Mouse (Mus musculus): ENCODE data around the gene Olfr1247. TPM values are rescaled to one million over a fixed set of nuclear protein-coding genes. Genes with fewer than 3 reads are reported as not detected.
"Not testable (repeated sequence)": the region's sequence is repeated elsewhere in the genome, so short reads cannot be mapped to it uniquely, and the experiment has no call there.

The Olfr1247 gene
- polyA plus RNA-seq, 2 experiments, result not detected

DNA sequence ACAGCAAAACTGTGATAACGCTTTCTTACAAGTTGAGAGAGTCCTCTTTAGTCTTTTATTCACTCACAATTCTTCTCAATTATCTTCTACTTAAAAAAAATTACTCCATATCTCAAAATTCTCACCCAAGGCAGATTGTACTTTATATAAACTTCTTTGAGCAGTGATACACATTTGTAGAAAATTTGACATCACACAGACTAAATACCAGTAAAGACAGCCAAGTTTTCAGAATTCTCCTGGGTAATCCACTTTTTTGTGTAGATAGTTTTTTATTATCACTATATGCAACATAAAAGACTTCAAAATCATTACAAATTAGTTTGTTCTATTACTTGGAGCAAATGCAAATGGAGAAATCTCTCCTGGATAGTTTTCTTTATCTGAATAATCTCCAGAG, 35.6 kb downstream of the Olfr1247 start, which contains the start of gene Olfr1245:
Gene Olfr1245, minus strand, starts transcription at position 101 of the 400 bp plus-strand sequence.
- WGBS (ENCODE audit: insufficient replicate concordance), result 45% methylated on average over 1 of the region's 1 CpGs
- Histone ChIP-seq H3K4me1 (replicated peaks; ENCODE audit: control insufficient read depth in 2 of 2, insufficient read depth in 2 of 2, low read length in 1 of 2) (no peaks in the 10 kb centered on the region), H3K36me3 (replicated peaks; ENCODE audit: control insufficient read depth, insufficient read depth, low read depth) (no peaks in the 10 kb centered on the region), H3K27me3 (ENCODE audit: control insufficient read depth, insufficient read depth, low read length) (no peaks in the 10 kb centered on the region), H3K4me2 (ENCODE audit: low read depth) (no peak within 1 kb of the TSS), H3K27ac (no peak within 1 kb of the TSS), H3K9me3 (ENCODE audit: control insufficient read depth, low read length) (no peaks in the 10 kb centered on the region), H3K9ac (replicated peaks) (no peak within 1 kb of the TSS), H3K4me3 (ENCODE audit: insufficient read depth in 1 of 2, low read depth in 2 of 2, low read length in 2 of 2) (no peak within 1 kb of the TSS)
- DNase-seq (ENCODE audit: low read depth in 3 of 3, low spot score in 3 of 3) (no peak), ATAC-seq (ENCODE audit: insufficient read depth) (no peak)
- TF ChIP-seq EP300 (IDR thresholded peaks at IDR 0.05; ENCODE audit: low read depth) (no peak), CTCF (IDR thresholded peaks at IDR 0.05; ENCODE audit: low read depth) (no peak)

DNA sequence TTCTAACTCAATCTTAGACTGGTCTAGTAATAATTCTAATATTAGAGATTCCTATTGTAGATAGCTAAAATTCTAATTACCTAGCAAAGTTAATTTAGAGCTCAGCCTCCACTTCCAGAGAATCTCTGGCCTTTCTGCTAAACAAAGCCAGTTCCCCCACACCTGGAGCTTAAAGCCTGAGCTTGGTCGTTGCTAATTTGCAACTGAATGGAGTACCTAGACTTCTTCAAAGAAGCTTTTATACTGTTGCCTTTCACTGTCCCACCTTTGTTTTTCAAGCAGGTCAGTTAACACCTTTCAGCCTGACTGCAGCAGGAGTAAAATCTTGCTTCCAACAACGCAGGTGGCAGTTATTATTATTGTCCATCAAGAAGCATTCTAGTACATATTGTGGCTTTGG, 51.2 kb downstream of the Olfr1247 start:
- H3K27me3 ChIP-seq (ENCODE audit: control insufficient read depth, insufficient read depth, low read length); H3K36me3 ChIP-seq (replicated peaks; ENCODE audit: control insufficient read depth, insufficient read depth, low read depth); ATAC-seq (ENCODE audit: insufficient read depth); H3K4me1 ChIP-seq (replicated peaks; ENCODE audit: control insufficient read depth in 2 of 2, insufficient read depth in 2 of 2, low read length in 1 of 2); H3K4me2 ChIP-seq (ENCODE audit: low read depth); H3K27ac ChIP-seq; H3K9ac ChIP-seq (replicated peaks); H3K4me3 ChIP-seq (ENCODE audit: insufficient read depth in 1 of 2, low read depth in 2 of 2, low read length in 2 of 2); DNase-seq (ENCODE audit: low read depth in 3 of 3, low spot score in 3 of 3); H3K9me3 ChIP-seq (ENCODE audit: control insufficient read depth, low read length): not testable (repeated sequence)
- 46% methylated on average over 2 of the region's 2 CpGs for WGBS (ENCODE audit: insufficient replicate concordance)

Other genes starting within 250 kb of the Olfr1247 start
- not detected in 2 replicates for gene Olfr1234, start 249.3 kb downstream of the Olfr1247 start, polyA plus RNA-seq (2012; rRNA removed)
- not detected in 2 replicates for gene Olfr1234, start 249.3 kb downstream of the Olfr1247 start, polyA plus RNA-seq (2014; fragmentation: Nextera tagmentation; extraction: Ambion mirVana)
- not detected in 2 replicates for gene Olfr1238, start 204.5 kb downstream of the Olfr1247 start, polyA plus RNA-seq (2012; rRNA removed)
- gene Olfr1238, start 204.5 kb downstream of the Olfr1247 start, polyA plus RNA-seq (2014; fragmentation: Nextera tagmentation; extraction: Ambion mirVana), result not detected in 2 replicates
- not detected in 2 replicates for gene Olfr1239, start 193.7 kb downstream of the Olfr1247 start, polyA plus RNA-seq (2012; rRNA removed)
- gene Olfr1239, start 193.7 kb downstream of the Olfr1247 start, polyA plus RNA-seq (2014; fragmentation: Nextera tagmentation; extraction: Ambion mirVana), result not detected in 2 replicates
- gene Olfr1240, start 171.1 kb downstream of the Olfr1247 start, polyA plus RNA-seq (2012; rRNA removed), result not detected in 2 replicates
- not detected in 2 replicates for gene Olfr1240, start 171.1 kb downstream of the Olfr1247 start, polyA plus RNA-seq (2014; fragmentation: Nextera tagmentation; extraction: Ambion mirVana)
- gene Olfr1241, start 127.0 kb downstream of the Olfr1247 start, polyA plus RNA-seq (2012; rRNA removed), result not detected in 2 replicates
- gene Olfr1241, start 127.0 kb downstream of the Olfr1247 start, polyA plus RNA-seq (2014; fragmentation: Nextera tagmentation; extraction: Ambion mirVana), result not detected in 2 replicates
- not detected in 2 replicates for gene Olfr1242, start 115.8 kb downstream of the Olfr1247 start, polyA plus RNA-seq (2012; rRNA removed)
- gene Olfr1242, start 115.8 kb downstream of the Olfr1247 start, polyA plus RNA-seq (2014; fragmentation: Nextera tagmentation; extraction: Ambion mirVana), result not detected in 2 replicates
- gene Olfr1243, start 82.6 kb downstream of the Olfr1247 start, polyA plus RNA-seq (2012; rRNA removed), result not detected in 2 replicates
- gene Olfr1243, start 82.6 kb downstream of the Olfr1247 start, polyA plus RNA-seq (2014; fragmentation: Nextera tagmentation; extraction: Ambion mirVana), result not detected in 2 replicates
- not detected in 2 replicates for gene Olfr1245, start 35.7 kb downstream of the Olfr1247 start, polyA plus RNA-seq (2012; rRNA removed)
- not detected in 2 replicates for gene Olfr1245, start 35.7 kb downstream of the Olfr1247 start, polyA plus RNA-seq (2014; fragmentation: Nextera tagmentation; extraction: Ambion mirVana)
- not detected in 2 replicates for gene Olfr1246, start 21.0 kb downstream of the Olfr1247 start, polyA plus RNA-seq (2012; rRNA removed)
- not detected in 2 replicates for gene Olfr1246, start 21.0 kb downstream of the Olfr1247 start, polyA plus RNA-seq (2014; fragmentation: Nextera tagmentation; extraction: Ambion mirVana)
- gene Olfr1248, start 4.1 kb upstream of the Olfr1247 start, polyA plus RNA-seq (2012; rRNA removed), result not detected in 2 replicates
- gene Olfr1248, start 4.1 kb upstream of the Olfr1247 start, polyA plus RNA-seq (2014; fragmentation: Nextera tagmentation; extraction: Ambion mirVana), result not detected in 2 replicates
- not detected in 2 replicates for gene Olfr1249, start 20.9 kb upstream of the Olfr1247 start, polyA plus RNA-seq (2012; rRNA removed)
- not detected in 2 replicates for gene Olfr1249, start 20.9 kb upstream of the Olfr1247 start, polyA plus RNA-seq (2014; fragmentation: Nextera tagmentation; extraction: Ambion mirVana)
- gene Olfr1250, start 47.3 kb upstream of the Olfr1247 start, polyA plus RNA-seq (2012; rRNA removed), result not detected in 2 replicates
- not detected in 2 replicates for gene Olfr1250, start 47.3 kb upstream of the Olfr1247 start, polyA plus RNA-seq (2014; fragmentation: Nextera tagmentation; extraction: Ambion mirVana)
- gene Olfr1251, start 57.8 kb upstream of the Olfr1247 start, polyA plus RNA-seq (2012; rRNA removed), result not detected in 2 replicates
- gene Olfr1251, start 57.8 kb upstream of the Olfr1247 start, polyA plus RNA-seq (2014; fragmentation: Nextera tagmentation; extraction: Ambion mirVana), result not detected in 2 replicates
- gene Olfr1252, start 110.9 kb upstream of the Olfr1247 start, polyA plus RNA-seq (2012; rRNA removed), result not detected in 2 replicates
- gene Olfr1252, start 110.9 kb upstream of the Olfr1247 start, polyA plus RNA-seq (2014; fragmentation: Nextera tagmentation; extraction: Ambion mirVana), result not detected in 2 replicates
- not detected in 2 replicates for gene Olfr1253, start 143.0 kb upstream of the Olfr1247 start, polyA plus RNA-seq (2012; rRNA removed)
- gene Olfr1253, start 143.0 kb upstream of the Olfr1247 start, polyA plus RNA-seq (2014; fragmentation: Nextera tagmentation; extraction: Ambion mirVana), result not detected in 2 replicates
- gene Olfr1254, start 179.5 kb upstream of the Olfr1247 start, polyA plus RNA-seq (2012; rRNA removed), result not detected in 2 replicates
- gene Olfr1254, start 179.5 kb upstream of the Olfr1247 start, polyA plus RNA-seq (2014; fragmentation: Nextera tagmentation; extraction: Ambion mirVana), result not detected in 2 replicates
- not detected in 2 replicates for gene Olfr1255, start 197.9 kb upstream of the Olfr1247 start, polyA plus RNA-seq (2012; rRNA removed)
- not detected in 2 replicates for gene Olfr1255, start 197.9 kb upstream of the Olfr1247 start, polyA plus RNA-seq (2014; fragmentation: Nextera tagmentation; extraction: Ambion mirVana)
- not detected in 2 replicates for gene Olfr1256, start 227.4 kb upstream of the Olfr1247 start, polyA plus RNA-seq (2012; rRNA removed)
- gene Olfr1256, start 227.4 kb upstream of the Olfr1247 start, polyA plus RNA-seq (2014; fragmentation: Nextera tagmentation; extraction: Ambion mirVana), result not detected in 2 replicates
- gene Olfr48, start 234.1 kb upstream of the Olfr1247 start, polyA plus RNA-seq (2012; rRNA removed), result not detected in 2 replicates
- not detected in 2 replicates for gene Olfr48, start 234.1 kb upstream of the Olfr1247 start, polyA plus RNA-seq (2014; fragmentation: Nextera tagmentation; extraction: Ambion mirVana)

Measured in liver, embryonic 14.5 days (tissue).